Mouse (Mus musculus) gastrocnemius, adult 8-10 months (tissue): ENCODE results near the gene Runx2. TPM values are rescaled to one million over a fixed set of nuclear protein-coding genes. Genes with fewer than 3 reads are reported as not detected.

Experiments
- DNase-seq, 2 experiments: peaks; one replicate each; pipeline ENCODE4 v3.0.0; 2022; ENCODE audit warnings: low spot score in 2 of 2
- total RNA-seq, 4 experiments: library from RNA; stranded (reverse); gene quantifications; 2 replicates each; pipeline ENCODE4 v1.2.4; 2022

Runx2 gene
- total RNA-seq, 4 experiments from 2014 or later = 0.24 to 0.63 (median 0.42) TPM

- DNase-seq = no peak
These were observed 216.6 kb downstream of the Runx2 start for GRCm38 (mm10) chr17:44597918-44598504.

- DNase-seq = no peak
These were observed 221.9 kb downstream of the Runx2 start for GRCm38 (mm10) chr17:44592737-44593090.

GRCm38 (mm10) chr17:44592067-44592736, 222.4 kb downstream of the Runx2 start:
- DNase-seq = no peak

GRCm38 (mm10) chr17:44588470-44588869, 226.1 kb downstream of the Runx2 start:
- no peak for DNase-seq

GRCm38 (mm10) chr17:44588020-44588419, 226.6 kb downstream of the Runx2 start:
- DNase-seq = no peak

- no peak for DNase-seq
These were observed 228.4 kb downstream of the Runx2 start for GRCm38 (mm10) chr17:44586196-44586595.

- no peak for DNase-seq
These were observed 229.8 kb downstream of the Runx2 start for GRCm38 (mm10) chr17:44584781-44585180.

GRCm38 (mm10) chr17:44577791-44578190, 236.8 kb downstream of the Runx2 start:
- no peak for DNase-seq

- no peak for DNase-seq
These were observed 243.7 kb downstream of the Runx2 start for GRCm38 (mm10) chr17:44570899-44571298.

- DNase-seq = no peak
These were observed 245.5 kb downstream of the Runx2 start for GRCm38 (mm10) chr17:44569020-44569621.

GRCm38 (mm10) chr17:44566992-44567391, 247.6 kb downstream of the Runx2 start:
- no peak for DNase-seq

- DNase-seq = no peak
These were observed 248.6 kb downstream of the Runx2 start for GRCm38 (mm10) chr17:44565884-44566515.

- DNase-seq = no peak
These were observed 249.2 kb downstream of the Runx2 start for GRCm38 (mm10) chr17:44565311-44565831.

- no peak for DNase-seq
These were observed 249.9 kb downstream of the Runx2 start for GRCm38 (mm10) chr17:44564611-44565198.

GRCm38 (mm10) chr17:44560016-44560415, 254.6 kb downstream of the Runx2 start:
- no peak for DNase-seq

GRCm38 (mm10) chr17:44557199-44558111, 257.1 kb downstream of the Runx2 start:
- no peak for DNase-seq

GRCm38 (mm10) chr17:44554941-44555340, 259.7 kb downstream of the Runx2 start:
- no peak for DNase-seq

GRCm38 (mm10) chr17:44549551-44549950, 265.0 kb downstream of the Runx2 start:
- no peak for DNase-seq

GRCm38 (mm10) chr17:44547922-44548321, 266.7 kb downstream of the Runx2 start:
- DNase-seq = no peak

GRCm38 (mm10) chr17:44546801-44547200, 267.8 kb downstream of the Runx2 start:
- DNase-seq = no peak
